Mouse (Mus musculus) erythroblast, adult 5-6 weeks (primary cell): Measurements from ENCODE around the gene Smim11. TPM values are rescaled to one million over a fixed set of nuclear protein-coding genes. Genes with fewer than 3 reads are reported as not detected.

Experiments used
- ATAC-seq: replicated peaks from 2 replicates; pipeline ENCODE4 v1.8.0; 2016; ENCODE audit warnings: moderate number of reproducible peaks, mild to moderate bottlenecking, moderate TSS enrichment, inconsistent platforms; ENCODE audit not compliant: poor library complexity, low FRiP score, severe bottlenecking
- total RNA-seq, 2 experiments: library from RNA; stranded (forward) in 1 of 2; stranded (reverse) in 1 of 2; fragments of 150-400 nt in 1 of 2; fragments of 200-764, 138-1000 nt in 1 of 2; gene quantifications; 2 replicates each; pipeline versions ENCODE4 v1.2.3 to v1.2.4; 2015 to 2017; ENCODE audit warnings: low replicate concordance in 2 of 2

Gene Smim11
- total RNA-seq, 2 experiments from 2014 or later = 15.4 to 26.5 TPM

- ATAC-seq = no peak
These were observed 15.1 kb downstream of the Smim11 start for GRCm38 (mm10) chr16:92316049-92316738.

GRCm38 (mm10) chr16:92319353-92320109, 18.4 kb downstream of the Smim11 start:
- ATAC-seq = peak; percentile 68; the same call in 1 of the 2 replicates

GRCm38 (mm10) chr16:92320361-92320760, 19.3 kb downstream of the Smim11 start:
- no peak for ATAC-seq

GRCm38 (mm10) chr16:92321341-92321740, 20.3 kb downstream of the Smim11 start, which contains the start of gene Fam243:
TSS of gene Fam243 (minus strand) at chr16:92321441.
- ATAC-seq = no peak

GRCm38 (mm10) chr16:92324309-92325061, 23.4 kb downstream of the Smim11 start:
- no peak for ATAC-seq

GRCm38 (mm10) chr16:92325062-92325406, 23.9 kb downstream of the Smim11 start:
- no peak for ATAC-seq

- ATAC-seq = no peak
These were observed 26.8 kb downstream of the Smim11 start for GRCm38 (mm10) chr16:92327911-92328310.

- ATAC-seq = no peak
These were observed 29.9 kb downstream of the Smim11 start for GRCm38 (mm10) chr16:92330966-92331365.

GRCm38 (mm10) chr16:92334600-92334999, 33.5 kb downstream of the Smim11 start:
- no peak for ATAC-seq

GRCm38 (mm10) chr16:92336280-92336679, 35.2 kb downstream of the Smim11 start:
- peak; percentile 69; the same call in 1 of the 2 replicates for ATAC-seq

GRCm38 (mm10) chr16:92340612-92341511, 39.8 kb downstream of the Smim11 start:
- 0 out of 2 replicates have a peak, but pooled peaks have one; percentile 71 for ATAC-seq

GRCm38 (mm10) chr16:92345177-92345576, 44.1 kb downstream of the Smim11 start:
- ATAC-seq = no peak

GRCm38 (mm10) chr16:92346297-92346916, 45.3 kb downstream of the Smim11 start:
- ATAC-seq = no peak

GRCm38 (mm10) chr16:92348941-92349340, 47.9 kb downstream of the Smim11 start:
- ATAC-seq = no peak

- no peak for ATAC-seq
These were observed 52.2 kb downstream of the Smim11 start for GRCm38 (mm10) chr16:92353295-92353694.

- no peak for ATAC-seq
These were observed 52.8 kb downstream of the Smim11 start for GRCm38 (mm10) chr16:92353897-92354296.

GRCm38 (mm10) chr16:92355366-92355765, 54.3 kb downstream of the Smim11 start:
- ATAC-seq = no peak

GRCm38 (mm10) chr16:92355982-92356381, 54.9 kb downstream of the Smim11 start:
- no peak for ATAC-seq

- ATAC-seq = no peak
These were observed 55.9 kb downstream of the Smim11 start for GRCm38 (mm10) chr16:92357023-92357422.
